Mouse (Mus musculus) heart, postnatal 36 days (tissue): ENCODE results near the gene Nr4a3. TPM values are rescaled to one million over a fixed set of nuclear protein-coding genes. Genes with fewer than 3 reads are reported as not detected.

Experiments used
- DNase-seq, 2 experiments: peaks; one replicate each; pipeline ENCODE4 v3.0.0; 2021 to 2022
- intact Hi-C: fragments of 180-260 bp; cut with DNase I; formaldehyde crosslinking; loops from one replicate; pipeline ENCODE4 v1.15.1; 2025
- total RNA-seq, 2 experiments: library from RNA; stranded (reverse); gene quantifications; 2 replicates each; pipeline ENCODE4 v1.2.3; 2021

Gene Nr4a3
- total RNA-seq, 2 experiments from 2014 or later, result 2.3 to 12.3 TPM

- intact Hi-C loops, result loop anchor here (5.0 to 10.0 kb wide), 4 partner anchors 229 to 694 kb away; partner anchors contain the start of genes Erp44, Invs, Tex10 and Tgfbr1
- DNase-seq, result no peak
These were observed 3.7 kb downstream of the Nr4a3 start for GRCm38 (mm10) chr4:48048456-48049315.

- intact Hi-C loops, result no loop called here
- DNase-seq, result no peak
These were observed 5.1 kb downstream of the Nr4a3 start for GRCm38 (mm10) chr4:48050020-48050419.

- no peak for DNase-seq
- intact Hi-C loops, result no loop called here
These were observed 5.5 kb downstream of the Nr4a3 start for GRCm38 (mm10) chr4:48050442-48050841.

- intact Hi-C loops, result no loop called here
- no peak for DNase-seq
These were observed 6.2 kb downstream of the Nr4a3 start for GRCm38 (mm10) chr4:48051086-48051673.

GRCm38 (mm10) chr4:48051674-48052121 lies 6.7 kb downstream of the Nr4a3 start:
- intact Hi-C loops, result no loop called here
- DNase-seq, result no peak

GRCm38 (mm10) chr4:48061716-48062115 lies 16.8 kb downstream of the Nr4a3 start:
- DNase-seq, result no peak
- intact Hi-C loops, result no loop called here

- intact Hi-C loops, result no loop called here
- DNase-seq, result no peak
These were observed 19.4 kb downstream of the Nr4a3 start for GRCm38 (mm10) chr4:48064311-48064710.

GRCm38 (mm10) chr4:48066676-48067075 lies 21.7 kb downstream of the Nr4a3 start:
- intact Hi-C loops, result no loop called here
- DNase-seq, result no peak

GRCm38 (mm10) chr4:48069111-48069510 lies 24.2 kb downstream of the Nr4a3 start:
- intact Hi-C loops, result no loop called here
- no peak for DNase-seq

- intact Hi-C loops, result no loop called here
- DNase-seq, result no peak
These were observed 27.1 kb downstream of the Nr4a3 start for GRCm38 (mm10) chr4:48072006-48072405.

- intact Hi-C loops, result no loop called here
- no peak for DNase-seq
These were observed 28.4 kb downstream of the Nr4a3 start for GRCm38 (mm10) chr4:48073325-48073724.

GRCm38 (mm10) chr4:48074451-48075240 lies 29.7 kb downstream of the Nr4a3 start:
- no peak for DNase-seq
- intact Hi-C loops, result no loop called here

- intact Hi-C loops, result no loop called here
- peak; percentile 16 to 24 for DNase-seq
These were observed 31.9 kb downstream of the Nr4a3 start for GRCm38 (mm10) chr4:48076693-48077471.

GRCm38 (mm10) chr4:48078213-48078612 lies 33.3 kb downstream of the Nr4a3 start:
- intact Hi-C loops, result no loop called here
- no peak for DNase-seq

- DNase-seq, result no peak
- intact Hi-C loops, result no loop called here
These were observed 34.5 kb downstream of the Nr4a3 start for GRCm38 (mm10) chr4:48079285-48080039.

GRCm38 (mm10) chr4:48083452-48083851 lies 38.5 kb downstream of the Nr4a3 start:
- no peak for DNase-seq
- intact Hi-C loops, result no loop called here

- no peak for DNase-seq
- intact Hi-C loops, result no loop called here
These were observed 41.7 kb downstream of the Nr4a3 start for GRCm38 (mm10) chr4:48086609-48087008.

- no peak for DNase-seq
- intact Hi-C loops, result no loop called here
These were observed 42.5 kb downstream of the Nr4a3 start for GRCm38 (mm10) chr4:48087497-48087896.

GRCm38 (mm10) chr4:48093221-48093620 lies 48.3 kb downstream of the Nr4a3 start:
- intact Hi-C loops, result no loop called here

GRCm38 (mm10) chr4:48100217-48100616 lies 55.3 kb downstream of the Nr4a3 start:
- DNase-seq, result no peak
- intact Hi-C loops, result no loop called here

More at GRCm38 (mm10) chr4:48093221-48093620, 48.3 kb downstream of the Nr4a3 start:
- no peak for DNase-seq
